Mouse (Mus musculus) heart, postnatal 0 days (tissue): Measurements from ENCODE around the gene Cmip. TPM values are rescaled to one million over a fixed set of nuclear protein-coding genes. Genes with fewer than 3 reads are reported as not detected.

ENCODE experiments used
- ATAC-seq: fragments of 200-750 bp; cut with Nextera tagmentation; 2 replicates; pipeline ENCODE4 v1.8.0; 2017; ENCODE audit warnings: low read depth, moderate number of reproducible peaks, moderate library complexity; ENCODE audit not compliant: insufficient read depth
- DNase-seq: peaks from one replicate; pipeline ENCODE4 v3.0.0-alpha.2; 2016; ENCODE audit warnings: low spot score
- H3K27ac ChIP-seq: fragments of 300-500 bp; sonication (generic); 2 replicates; pipeline ENCODE4 v1.5.1; 2014; ENCODE audit warnings: low read depth, mild to moderate bottlenecking
- H3K27me3 ChIP-seq: fragments of 300-500 bp; sonication (generic); 2 replicates; pipeline ENCODE4 v1.6.1; 2014; ENCODE audit warnings: low read length, mixed read lengths; ENCODE audit not compliant: control insufficient read depth, insufficient read depth
- H3K36me3 ChIP-seq: fragments of 300-500 bp; sonication (generic); replicated peaks from 2 replicates; pipeline ENCODE4 v1.6.1; 2014; ENCODE audit warnings: low read length, mixed read lengths; ENCODE audit not compliant: control insufficient read depth, insufficient read depth
- H3K4me1 ChIP-seq: fragments of 300-500 bp; sonication (generic); 2 replicates; pipeline ENCODE4 v1.6.1; 2014; ENCODE audit warnings: antibody characterized with exemption; ENCODE audit not compliant: control insufficient read depth, insufficient read depth
- H3K4me2 ChIP-seq: fragments of 300-500 bp; sonication (generic); 2 replicates; pipeline ENCODE4 v1.6.1; 2014; ENCODE audit warnings: low read depth, mild to moderate bottlenecking, low read length, moderate library complexity
- H3K4me3 ChIP-seq: fragments of 300-500 bp; sonication (generic); 2 replicates; pipeline ENCODE4 v1.5.1; 2014; ENCODE audit warnings: low read depth, low read length
- H3K9ac ChIP-seq: fragments of 300-500 bp; sonication (generic); replicated peaks from 2 replicates; pipeline ENCODE4 v1.6.1; 2014; ENCODE audit warnings: low read depth, low read length, mixed read lengths
- H3K9me3 ChIP-seq: fragments of 300-500 bp; sonication (generic); replicated peaks from 2 replicates; pipeline ENCODE4 v1.6.1; 2016; ENCODE audit warnings: low read length; ENCODE audit not compliant: control insufficient read depth
- CTCF ChIP-seq: IDR thresholded peaks from 2 replicates; pipeline ENCODE4 v1.5.1; 2016; ENCODE audit warnings: antibody characterized with exemption, control low read depth, low read depth
- EP300 ChIP-seq: IDR thresholded peaks from 2 replicates; pipeline ENCODE4 v1.6.1; 2016; ENCODE audit warnings: antibody characterized with exemption, low read depth
- WGBS: fragments of 180-500 bp; shearing (Covaris S2); extraction: QIAGEN DNeasy Blood & Tissue Kit; methylation state at CpG from one replicate; pipeline ENCODE4 v1.1.7; 2014; 5-methylcytosine and 5-hydroxymethylcytosine counted together
- polyA plus RNA-seq: library from polyadenylated mRNA; unstranded; fragments of >200 nt; fragmentation: Nextera tagmentation; extraction: Ambion mirVana; gene quantifications from 2 replicates; pipeline ENCODE4 v1.2.1, GENCODE M21; 2015
- total RNA-seq: library from RNA; depleted of rRNA; stranded (reverse); fragments of >200 nt; gene quantifications from 2 replicates; pipeline ENCODE4 v1.2.3, GENCODE M21; 2014; ENCODE audit warnings: low replicate concordance

Cmip gene
- total and polyA plus RNA-seq, 2 experiments from 2014 or later = 5.7 to 11.1 TPM

GRCm38 (mm10) chr8:117334748-117335393, 78.0 kb downstream of the Cmip start:
- no peak overlapping the region; the same call in 1 of the 2 replicates for H3K27ac ChIP-seq
- H3K9me3 ChIP-seq = no peaks in the 10 kb centered on the region
- 51% methylated on average over 14 of the region's 14 CpGs for WGBS
- peaks cover 19% of the 10 kb centered on the region for H3K4me1 ChIP-seq
- H3K9ac ChIP-seq = no peak overlapping the region
- H3K4me3 ChIP-seq = no peak overlapping the region
- H3K36me3 ChIP-seq = no peaks in the 10 kb centered on the region
- no peak overlapping the region; the same call in 1 of the 2 replicates for H3K4me2 ChIP-seq
- no peaks in the 10 kb centered on the region for H3K27me3 ChIP-seq
- DNase-seq (no peak), ATAC-seq (peak; percentile 28)
- TF ChIP-seq EP300 = no peak

- Histone ChIP-seq H3K27me3 (no peaks in the 10 kb centered on the region), H3K4me2 (no peak overlapping the region), H3K9me3 (no peaks in the 10 kb centered on the region), H3K4me1 (peaks cover 19% of the 10 kb centered on the region), H3K27ac (no peak overlapping the region), H3K9ac (no peak overlapping the region), H3K36me3 (no peaks in the 10 kb centered on the region), H3K4me3 (no peak overlapping the region)
- TF ChIP-seq EP300 (no peak), CTCF (no peak)
- WGBS = 43% methylated on average over 8 of the region's 8 CpGs
- no peak for ATAC-seq
- DNase-seq = no peak
Measured at GRCm38 (mm10) chr8:117335423-117335822, 78.6 kb downstream of the Cmip start.

- 85% methylated on average over 3 of the region's 3 CpGs for WGBS
- no peak for DNase-seq
- no peak for ATAC-seq
- Histone ChIP-seq H3K27ac (no peak overlapping the region), H3K9ac (no peak overlapping the region), H3K9me3 (no peaks in the 10 kb centered on the region), H3K4me1 (peaks cover 19% of the 10 kb centered on the region), H3K36me3 (no peaks in the 10 kb centered on the region), H3K4me3 (no peak overlapping the region), H3K4me2 (no peak overlapping the region), H3K27me3 (no peaks in the 10 kb centered on the region)
- TF ChIP-seq CTCF (no peak), EP300 (no peak)
Measured at GRCm38 (mm10) chr8:117337188-117337587, 80.3 kb downstream of the Cmip start.

- Histone ChIP-seq H3K9me3 (no peaks in the 10 kb centered on the region), H3K4me3 (no peak overlapping the region), H3K27ac (no peak overlapping the region), H3K36me3 (no peaks in the 10 kb centered on the region), H3K4me2 (no peak overlapping the region), H3K27me3 (no peaks in the 10 kb centered on the region), H3K4me1 (peaks cover 16% of the 10 kb centered on the region), H3K9ac (no peak overlapping the region)
- WGBS = 61% methylated on average over 2 of the region's 2 CpGs
- TF ChIP-seq EP300 (no peak), CTCF (no peak)
- ATAC-seq (no peak), DNase-seq (no peak)
Measured at GRCm38 (mm10) chr8:117338678-117339077, 81.8 kb downstream of the Cmip start.

GRCm38 (mm10) chr8:117339296-117339957, 82.6 kb downstream of the Cmip start:
- Histone ChIP-seq H3K27me3 (no peaks in the 10 kb centered on the region), H3K4me1 (peaks cover 16% of the 10 kb centered on the region)

More at GRCm38 (mm10) chr8:117339296-117339957, 82.6 kb downstream of the Cmip start:
- Histone ChIP-seq H3K36me3 (no peaks in the 10 kb centered on the region), H3K27ac (peak overlapping the region; percentile 13; the same call in 1 of the 2 replicates), H3K4me2 (peak overlapping the region; percentile 16; the same call in 1 of the 2 replicates), H3K4me3 (no peak overlapping the region), H3K9ac (no peak overlapping the region), H3K9me3 (no peaks in the 10 kb centered on the region)
- ATAC-seq = 0 out of 2 replicates have a peak, but pooled peaks have one; percentile 21
- TF ChIP-seq CTCF = no peak
- no peak for TF ChIP-seq EP300
- WGBS = 30% methylated on average over 19 of the region's 19 CpGs
- no peak for DNase-seq
